Mouse (Mus musculus) CH12.LX (cell line): ENCODE measurements at regions not wholly inside any gene's neighbourhood (a gene's known extent, or its start where the extent isn't known, plus 50 kb on each side); places are given as distances from the start of the nearest gene placed in this dataset.

Experiments used
- CTCF ChIP-seq, 2 experiments: IDR thresholded peaks in 1 of 2; conservative IDR thresholded peaks in 1 of 2; 2 replicates each; pipeline ENCODE4 v1.5.1; 2011 to 2012; ENCODE audit warnings: low read depth in 2 of 2, low read length in 2 of 2, improper control_type of control experiment in 1 of 2, inconsistent platforms in 1 of 2, mild to moderate bottlenecking in 1 of 2, moderate library complexity in 1 of 2
- EP300 ChIP-seq: IDR thresholded peaks from 2 replicates; pipeline ENCODE4 v1.6.1; 2011; ENCODE audit warnings: low read length, improper control_type of control experiment
- MAX ChIP-seq: IDR thresholded peaks from 2 replicates; pipeline ENCODE4 v1.6.1; 2011; ENCODE audit warnings: low read length, improper control_type of control experiment
- MAZ ChIP-seq: IDR thresholded peaks from 2 replicates; pipeline ENCODE4 v1.6.1; 2012; ENCODE audit warnings: low read depth, mild to moderate bottlenecking, inconsistent platforms, low read length, improper control_type of control experiment, moderate library complexity
- MXI1 ChIP-seq: IDR thresholded peaks from 2 replicates; pipeline ENCODE4 v1.6.1; 2011; ENCODE audit warnings: mild to moderate bottlenecking, low read depth, low read length, improper control_type of control experiment
- MYC ChIP-seq: IDR thresholded peaks from 2 replicates; pipeline ENCODE4 v1.6.1; 2011; ENCODE audit warnings: low read depth, mild to moderate bottlenecking, improper control_type of control experiment, low read length
- NELFE ChIP-seq: IDR thresholded peaks from 2 replicates; pipeline ENCODE4 v1.6.1; 2011; ENCODE audit warnings: low read depth, low read length, improper control_type of control experiment
- POLR2A ChIP-seq: IDR thresholded peaks from 2 replicates; pipeline ENCODE4 v1.6.1; 2011; ENCODE audit warnings: low read depth, mild to moderate bottlenecking, improper control_type of control experiment, low read length
- POLR2AphosphoS2 ChIP-seq: IDR thresholded peaks from 2 replicates; pipeline ENCODE4 v1.6.1; 2011; ENCODE audit warnings: low read depth, low read length, improper control_type of control experiment
- SMC3 ChIP-seq: IDR thresholded peaks from 2 replicates; pipeline ENCODE4 v1.6.1; 2011; ENCODE audit warnings: low read depth, low read length, improper control_type of control experiment
- TCF12 ChIP-seq: IDR thresholded peaks from 2 replicates; pipeline ENCODE4 v1.6.1; 2014; ENCODE audit warnings: low read depth, mild to moderate bottlenecking, inconsistent platforms, low read length, improper control_type of control experiment
- ZKSCAN1 ChIP-seq: IDR thresholded peaks from 2 replicates; pipeline ENCODE4 v1.6.1; 2012; ENCODE audit warnings: low read depth, inconsistent platforms, low read length, improper control_type of control experiment, borderline replicate concordance

GRCm38 (mm10) chr11:64650571-64651282 lies 214.3 kb upstream of the F930015N05Rik start:
- TF ChIP-seq ZKSCAN1: no peak
- no peak for TF ChIP-seq MAX
- TF ChIP-seq MYC: no peak
- TF ChIP-seq MAZ: no peak
- no peak for TF ChIP-seq POLR2AphosphoS2
- TF ChIP-seq SMC3: no peak
- TF ChIP-seq MXI1: no peak
- no peak for TF ChIP-seq TCF12
- no peak for TF ChIP-seq POLR2A
- no peak for TF ChIP-seq EP300
- TF ChIP-seq CTCF (conservative IDR thresholded peaks at IDR 0.05 in 1 of 2, IDR thresholded peaks at IDR 0.05 in 1 of 2; ENCODE audit: low read depth in 2 of 2, low read length in 2 of 2): no peak
- no peak for TF ChIP-seq NELFE
